Mouse (Mus musculus): ENCODE data around the gene 5330417H12Rik. TPM values are rescaled to one million over a fixed set of nuclear protein-coding genes. Genes with fewer than 3 reads are reported as not detected.

Gene 5330417H12Rik
- total and polyA plus RNA-seq, 3 experiments = not detected

- H3K27me3 ChIP-seq (ENCODE audit: control insufficient read depth in 1 of 2, insufficient read depth in 2 of 2, low read length in 2 of 2) = no peaks in the 10 kb centered on the region
- H3K27ac ChIP-seq (ENCODE audit: control insufficient read depth, low read depth, low read length) = no peak overlapping the region
- no peak overlapping the region for H3K9ac ChIP-seq (ENCODE audit: control insufficient read depth, low read depth, low read length, poor library complexity, severe bottlenecking)
- no peaks in the 10 kb centered on the region for H3K4me1 ChIP-seq (ENCODE audit: control insufficient read depth in 1 of 2, insufficient read depth in 2 of 2, low read length in 2 of 2)
- H3K79me2 ChIP-seq (ENCODE audit: control insufficient read depth, insufficient read depth, low read length, poor library complexity) = no peaks in the 10 kb centered on the region
- no peak for TF ChIP-seq RCOR1 (IDR thresholded peaks at IDR 0.05; ENCODE audit: low read depth, low read length)
- no peak for TF ChIP-seq JUND (IDR thresholded peaks at IDR 0.05; ENCODE audit: low read depth, low read length)
- H3K36me3 ChIP-seq (ENCODE audit: control insufficient read depth in 1 of 2, insufficient read depth in 2 of 2, low read length in 2 of 2) = no peaks in the 10 kb centered on the region
- H3K4me3 ChIP-seq (ENCODE audit: control insufficient read depth in 1 of 2, insufficient read depth in 1 of 2, low read depth in 2 of 2, low read length in 2 of 2) = no peak overlapping the region
- no peaks in the 10 kb centered on the region for H3K9me3 ChIP-seq (replicated peaks; ENCODE audit: insufficient read depth, low read length)
- DNase-seq (ENCODE audit: low read depth, low spot score) = no peak
Measured at GRCm38 (mm10) chr7:107656451-107656850, 31.5 kb upstream of the 5330417H12Rik start.

GRCm38 (mm10) chr7:107651821-107652220, 26.9 kb upstream of the 5330417H12Rik start:
- Histone ChIP-seq H3K36me3 (ENCODE audit: control insufficient read depth in 1 of 2, insufficient read depth in 2 of 2, low read length in 2 of 2) (no peaks in the 10 kb centered on the region), H3K9me3 (replicated peaks; ENCODE audit: insufficient read depth, low read length) (no peaks in the 10 kb centered on the region), H3K79me2 (ENCODE audit: control insufficient read depth, insufficient read depth, low read length, poor library complexity) (no peaks in the 10 kb centered on the region), H3K4me3 (ENCODE audit: control insufficient read depth in 1 of 2, insufficient read depth in 1 of 2, low read depth in 2 of 2, low read length in 2 of 2) (no peak overlapping the region), H3K4me1 (ENCODE audit: control insufficient read depth in 1 of 2, insufficient read depth in 2 of 2, low read length in 2 of 2) (no peaks in the 10 kb centered on the region), H3K27ac (ENCODE audit: control insufficient read depth, low read depth, low read length) (no peak overlapping the region), H3K9ac (ENCODE audit: control insufficient read depth, low read depth, low read length, poor library complexity, severe bottlenecking) (no peak overlapping the region), H3K27me3 (ENCODE audit: control insufficient read depth in 1 of 2, insufficient read depth in 2 of 2, low read length in 2 of 2) (no peaks in the 10 kb centered on the region)
- no peak for DNase-seq (ENCODE audit: low read depth, low spot score)
- TF ChIP-seq MAX (IDR thresholded peaks at IDR 0.05; ENCODE audit: low read length) (no peak), E2F4 (IDR thresholded peaks at IDR 0.05; ENCODE audit: borderline replicate concordance, low read depth, low read length) (no peak), MXI1 (IDR thresholded peaks at IDR 0.05; ENCODE audit: low read depth, low read length) (no peak), ELF1 (IDR thresholded peaks at IDR 0.05; ENCODE audit: low read depth, low read length) (no peak), TAL1 (IDR thresholded peaks at IDR 0.05; ENCODE audit: low read length) (no peak), HCFC1 (IDR thresholded peaks at IDR 0.05; ENCODE audit: low read depth, low read length) (no peak), CTCF (IDR thresholded peaks at IDR 0.05 in 2 of 3, conservative IDR thresholded peaks at IDR 0.05 in 1 of 3; ENCODE audit: control insufficient read depth in 1 of 3, insufficient read depth in 1 of 3, low read depth in 2 of 3, low read length in 3 of 3, poor library complexity in 1 of 3, severe bottlenecking in 1 of 3) (no peak), CHD2 (IDR thresholded peaks at IDR 0.05; ENCODE audit: low read length) (no peak), NELFE (IDR thresholded peaks at IDR 0.05; ENCODE audit: low read depth, low read length) (no peak), JUND (IDR thresholded peaks at IDR 0.05; ENCODE audit: low read depth, low read length) (no peak), CHD1 (IDR thresholded peaks at IDR 0.05; ENCODE audit: low read depth, low read length) (no peak), GATA1 (IDR thresholded peaks at IDR 0.05; ENCODE audit: low read depth, low read length) (no peak), USF1 (IDR thresholded peaks at IDR 0.05; ENCODE audit: low read depth, low read length) (no peak), TBP (IDR thresholded peaks at IDR 0.05; ENCODE audit: low read depth, low read length) (no peak), MAFK (IDR thresholded peaks at IDR 0.05; ENCODE audit: borderline replicate concordance, low read depth, low read length) (no peak), USF2 (IDR thresholded peaks at IDR 0.05; ENCODE audit: borderline replicate concordance in 1 of 2, insufficient read depth in 1 of 2, low read depth in 1 of 2, low read length in 2 of 2) (no peak), ZC3H11A (IDR thresholded peaks at IDR 0.05; ENCODE audit: low read depth, low read length) (no peak)

Data from MEL (cell line).